Mouse (Mus musculus) C2C12 (cell line): ENCODE data around the gene Tspan7. TPM values are rescaled to one million over a fixed set of nuclear protein-coding genes. Genes with fewer than 3 reads are reported as not detected.

Source experiments
- H3K27me3 ChIP-seq: one replicate; pipeline ENCODE4 v1.6.1; 2011; ENCODE audit not compliant: control insufficient read depth, insufficient read depth, insufficient read length
- H3K36me3 ChIP-seq: one replicate; pipeline ENCODE4 v1.6.1; 2011; ENCODE audit not compliant: control insufficient read depth, insufficient read depth
- H3K4me3 ChIP-seq: one replicate; pipeline ENCODE4 v1.5.1; 2011; ENCODE audit warnings: mild to moderate bottlenecking, control low read depth; ENCODE audit not compliant: poor library complexity, insufficient read depth, severe bottlenecking
- H3K79me2 ChIP-seq: one replicate; pipeline ENCODE4 v1.6.1; 2011; ENCODE audit not compliant: control insufficient read depth, insufficient read depth
- H3K79me3 ChIP-seq: one replicate; pipeline ENCODE4 v1.6.1; 2011; ENCODE audit warnings: low read depth, control low read depth
- H3ac ChIP-seq: one replicate; pipeline ENCODE3; 2011; ENCODE audit warnings: low read depth; ENCODE audit not compliant: control insufficient read depth, insufficient read length
- CEBPB ChIP-seq: IDR thresholded peaks from one replicate; pipeline ENCODE4 v1.6.1; 2011; ENCODE audit warnings: low read depth, mild to moderate bottlenecking, control low read depth, moderate library complexity
- CTCF ChIP-seq: IDR thresholded peaks from one replicate; pipeline ENCODE4 v1.5.1; 2011; ENCODE audit not compliant: control insufficient read depth, insufficient read depth, insufficient read length
- FOSL1 ChIP-seq: IDR thresholded peaks from one replicate; pipeline ENCODE4 v1.8.0; 2011; ENCODE audit warnings: mild to moderate bottlenecking, low read length; ENCODE audit not compliant: poor library complexity, insufficient read depth, severe bottlenecking
- MAX ChIP-seq: IDR thresholded peaks from one replicate; pipeline ENCODE4 v1.6.1; 2011; ENCODE audit warnings: mild to moderate bottlenecking, control low read depth
- MYOD1 ChIP-seq: IDR thresholded peaks from one replicate; pipeline ENCODE4 v1.6.1; 2011; ENCODE audit warnings: low read depth; ENCODE audit not compliant: control insufficient read depth, insufficient read length
- MYOG ChIP-seq: IDR thresholded peaks from one replicate; pipeline ENCODE4 v1.6.1; 2011; ENCODE audit not compliant: control insufficient read depth, insufficient read length; ENCODE audit errors: extremely low read depth
- USF1 ChIP-seq: IDR thresholded peaks from one replicate; pipeline ENCODE4 v1.6.1; 2011; ENCODE audit warnings: low read depth, mild to moderate bottlenecking, control low read depth, moderate library complexity
- long read RNA-seq, 2 experiments: library from polyadenylated mRNA; unstranded; transcript quantifications; one replicate each; pipeline ENCODE4 v2.0.0; 2019 to 2020
- polyA plus RNA-seq: library from polyadenylated mRNA; unstranded; fragments of >200 nt; fragmentation: generic; extraction: Trizol; gene quantifications from one replicate; pipeline ENCODE4 v1.2.1, GENCODE M21; 2012; ENCODE audit warnings: missing spikeins

Gene Tspan7
- 7.2 TPM for polyA plus RNA-seq
- long read RNA-seq, experiment 1, transcript Tspan7-201 (8 exons, 1,733 nt) = major isoform, 8 of 9 reads
- long read RNA-seq, experiment 1, partial matches to known transcripts = 0 of 9 reads
- long read RNA-seq, experiment 1, other reads (novel, unspliced or antisense) = 1 of 9 reads
- long read RNA-seq, experiment 2, partial matches to known transcripts = 0 of 2 reads
- long read RNA-seq, experiment 2, other reads (novel, unspliced or antisense) = 0 of 2 reads

GRCm38 (mm10) chrX:10484872-10485569 is at the start of gene Tspan7:
Gene Tspan7, plus strand, starts transcription at chrX:10485158.
- Histone ChIP-seq H3K4me3 (peak within 1 kb of the TSS; percentile 11), H3K36me3 (no peaks in the 10 kb centered on the region), H3K79me2 (no peaks in the 10 kb centered on the region), H3K79me3 (no peaks in the 10 kb centered on the region), H3K27me3 (no peaks in the 10 kb centered on the region), H3ac (peak within 1 kb of the TSS; percentile 62)
- TF ChIP-seq CTCF = no peak
- no peak for TF ChIP-seq USF1
- TF ChIP-seq MYOG = no peak
- no peak for TF ChIP-seq FOSL1
- TF ChIP-seq CEBPB = no peak
- no peak for TF ChIP-seq MYOD1
- no peak for TF ChIP-seq MAX

GRCm38 (mm10) chrX:10449323-10449980 is 35.5 kb upstream of the Tspan7 start:
- no peaks in the 10 kb centered on the region for H3K79me2 ChIP-seq
- no peak overlapping the region for H3ac ChIP-seq
- H3K4me3 ChIP-seq = no peak overlapping the region
- no peaks in the 10 kb centered on the region for H3K79me3 ChIP-seq
- no peaks in the 10 kb centered on the region for H3K36me3 ChIP-seq
- H3K27me3 ChIP-seq = no peaks in the 10 kb centered on the region
- peak; percentile 79 for TF ChIP-seq MYOD1
- no peak for TF ChIP-seq USF1
- no peak for TF ChIP-seq MYOG

GRCm38 (mm10) chrX:10450143-10451060 is 34.6 kb upstream of the Tspan7 start:
- no peaks in the 10 kb centered on the region for H3K79me3 ChIP-seq
- no peak overlapping the region for H3ac ChIP-seq
- TF ChIP-seq MYOD1 = no peak
- no peak for TF ChIP-seq CTCF
- no peak for TF ChIP-seq USF1
- no peak for TF ChIP-seq MAX
- no peak for TF ChIP-seq MYOG
- no peak for TF ChIP-seq FOSL1
- no peak for TF ChIP-seq CEBPB
- H3K36me3 ChIP-seq = no peaks in the 10 kb centered on the region
- H3K79me2 ChIP-seq = no peaks in the 10 kb centered on the region
- no peak overlapping the region for H3K4me3 ChIP-seq
- H3K27me3 ChIP-seq = no peaks in the 10 kb centered on the region

GRCm38 (mm10) chrX:10453798-10454197 is 31.2 kb upstream of the Tspan7 start:
- H3K27me3 ChIP-seq = no peaks in the 10 kb centered on the region
- H3K4me3 ChIP-seq = no peak overlapping the region
- no peaks in the 10 kb centered on the region for H3K36me3 ChIP-seq
- H3ac ChIP-seq = no peak overlapping the region
- H3K79me3 ChIP-seq = no peaks in the 10 kb centered on the region
- no peaks in the 10 kb centered on the region for H3K79me2 ChIP-seq
- TF ChIP-seq CEBPB (no peak), CTCF (no peak), MAX (no peak), FOSL1 (no peak), MYOG (no peak), USF1 (no peak), MYOD1 (no peak)

- H3K79me2 ChIP-seq = no peaks in the 10 kb centered on the region
- no peaks in the 10 kb centered on the region for H3K36me3 ChIP-seq
- no peaks in the 10 kb centered on the region for H3K27me3 ChIP-seq
- no peak overlapping the region for H3ac ChIP-seq
- H3K4me3 ChIP-seq = no peak overlapping the region
- no peaks in the 10 kb centered on the region for H3K79me3 ChIP-seq
- TF ChIP-seq CEBPB (no peak), FOSL1 (no peak), MYOG (no peak), CTCF (no peak), MAX (no peak), USF1 (no peak), MYOD1 (no peak)
Measured at GRCm38 (mm10) chrX:10457256-10457655, 27.7 kb upstream of the Tspan7 start.
